Mouse (Mus musculus): ENCODE results near the gene Helz.

GRCm38 (mm10) chr11:107568466-107568995, 20.8 kb downstream of the Helz start:
- no peak for TF ChIP-seq POLR2A (IDR thresholded peaks at IDR 0.05; ENCODE audit: borderline replicate concordance, extremely low read depth, low read depth, low read length)
- TF ChIP-seq CTCF (IDR thresholded peaks at IDR 0.05; ENCODE audit: insufficient read depth, low read length): no peak
